Mouse (Mus musculus) ES-Bruce4 (cell line): Measurements from ENCODE around the gene Hemk1. TPM values are rescaled to one million over a fixed set of nuclear protein-coding genes. Genes with fewer than 3 reads are reported as not detected.

ENCODE experiments used
- H3K27ac ChIP-seq: 2 replicates; pipeline ENCODE4 v1.5.1; 2012; ENCODE audit warnings: low read length, inconsistent platforms; ENCODE audit not compliant: insufficient read depth
- H3K27me3 ChIP-seq: 2 replicates; pipeline ENCODE4 v1.6.1; 2012; ENCODE audit warnings: mild to moderate bottlenecking, low read length, inconsistent platforms; ENCODE audit not compliant: control insufficient read depth, poor library complexity, insufficient read depth, severe bottlenecking
- H3K36me3 ChIP-seq: 2 replicates; pipeline ENCODE4 v1.6.1; 2012; ENCODE audit warnings: inconsistent platforms, mild to moderate bottlenecking, low read length, moderate library complexity; ENCODE audit not compliant: control insufficient read depth, poor library complexity, insufficient read depth, severe bottlenecking
- H3K4me1 ChIP-seq: one replicate; pipeline ENCODE4 v1.8.1; 2011; ENCODE audit warnings: low read length; ENCODE audit not compliant: control insufficient read depth, insufficient read depth
- H3K4me3 ChIP-seq: 2 replicates; pipeline ENCODE4 v1.5.1; 2011; ENCODE audit warnings: low read depth, mild to moderate bottlenecking, low read length
- H3K9ac ChIP-seq: 2 replicates; pipeline ENCODE4 v1.6.1; 2012; ENCODE audit warnings: low read depth, mild to moderate bottlenecking, inconsistent platforms; ENCODE audit not compliant: poor library complexity, severe bottlenecking
- H3K9me3 ChIP-seq: replicated peaks from 2 replicates; pipeline ENCODE4 v1.6.1; 2012; ENCODE audit warnings: mild to moderate bottlenecking, low read length, inconsistent platforms; ENCODE audit not compliant: control insufficient read depth, poor library complexity, insufficient read depth, severe bottlenecking
- CTCF ChIP-seq: IDR thresholded peaks from one replicate; pipeline ENCODE4 v1.8.1; 2011; ENCODE audit warnings: low read depth, low read length
- EP300 ChIP-seq: IDR thresholded peaks from 2 replicates; pipeline ENCODE4 v1.6.1; 2011; ENCODE audit warnings: low read depth, low read length; ENCODE audit not compliant: insufficient read depth
- POLR2A ChIP-seq: IDR thresholded peaks from one replicate; pipeline ENCODE4 v1.8.1; 2011; ENCODE audit warnings: low read length; ENCODE audit not compliant: insufficient read depth
- polyA plus RNA-seq: library from polyadenylated mRNA; stranded (reverse); fragments of >200 nt; gene quantifications from 2 replicates; pipeline ENCODE4 v1.2.4, GENCODE M21; 2011; ENCODE audit warnings: low read depth; ENCODE audit not compliant: missing spikeins, insufficient read depth, insufficient read length

Hemk1 gene
- polyA plus RNA-seq, 1 experiment = 11.0 TPM

- Histone ChIP-seq H3K36me3 (no peaks in the 10 kb centered on the region), H3K9ac (no peak overlapping the region), H3K9me3 (no peaks in the 10 kb centered on the region), H3K4me1 (peaks cover 7% of the 10 kb centered on the region), H3K27me3 (no peaks in the 10 kb centered on the region), H3K4me3 (no peak overlapping the region), H3K27ac (no peak overlapping the region)
- no peak for TF ChIP-seq EP300
- peak; percentile 56 for TF ChIP-seq CTCF
- TF ChIP-seq POLR2A = no peak
Measured at GRCm38 (mm10) chr9:107366644-107367043, 28.5 kb upstream of the Hemk1 start.

GRCm38 (mm10) chr9:107360989-107361388 lies 22.8 kb upstream of the Hemk1 start:
- no peak overlapping the region for H3K9ac ChIP-seq
- TF ChIP-seq CTCF (no peak), EP300 (no peak), POLR2A (no peak)
- H3K27ac ChIP-seq = no peak overlapping the region
- no peaks in the 10 kb centered on the region for H3K36me3 ChIP-seq
- no peaks in the 10 kb centered on the region for H3K4me1 ChIP-seq
- no peaks in the 10 kb centered on the region for H3K9me3 ChIP-seq
- H3K27me3 ChIP-seq = no peaks in the 10 kb centered on the region
- H3K4me3 ChIP-seq = no peak overlapping the region

- Histone ChIP-seq H3K9me3 (no peaks in the 10 kb centered on the region), H3K36me3 (no peaks in the 10 kb centered on the region), H3K4me1 (no peaks in the 10 kb centered on the region), H3K27ac (no peak overlapping the region), H3K27me3 (no peaks in the 10 kb centered on the region), H3K9ac (no peak overlapping the region), H3K4me3 (no peak overlapping the region)
- TF ChIP-seq CTCF (peak; percentile 89), EP300 (no peak)
Measured at GRCm38 (mm10) chr9:107357651-107358050, 19.5 kb upstream of the Hemk1 start.

GRCm38 (mm10) chr9:107355870-107356765 lies 18.0 kb upstream of the Hemk1 start:
- no peaks in the 10 kb centered on the region for H3K27me3 ChIP-seq

GRCm38 (mm10) chr9:107354826-107355225 lies 16.7 kb upstream of the Hemk1 start:
- no peak overlapping the region for H3K27ac ChIP-seq
- H3K9ac ChIP-seq = no peak overlapping the region
- H3K4me3 ChIP-seq = no peak overlapping the region
- TF ChIP-seq EP300 (no peak), CTCF (no peak), POLR2A (no peak)
- no peaks in the 10 kb centered on the region for H3K27me3 ChIP-seq
- H3K36me3 ChIP-seq = no peaks in the 10 kb centered on the region
- no peaks in the 10 kb centered on the region for H3K9me3 ChIP-seq
- no peaks in the 10 kb centered on the region for H3K4me1 ChIP-seq

More at GRCm38 (mm10) chr9:107355870-107356765, 18.0 kb upstream of the Hemk1 start:
- H3K9me3 ChIP-seq = no peaks in the 10 kb centered on the region
- H3K36me3 ChIP-seq = no peaks in the 10 kb centered on the region
- H3K4me1 ChIP-seq = no peaks in the 10 kb centered on the region
- TF ChIP-seq CTCF (peak; percentile 74), POLR2A (no peak), EP300 (no peak)
- H3K9ac ChIP-seq = no peak overlapping the region
- H3K27ac ChIP-seq = no peak overlapping the region
- H3K4me3 ChIP-seq = no peak overlapping the region

GRCm38 (mm10) chr9:107349321-107349720 lies 11.2 kb upstream of the Hemk1 start:
- H3K9me3 ChIP-seq = no peaks in the 10 kb centered on the region
- TF ChIP-seq POLR2A (no peak), EP300 (no peak), CTCF (no peak)
- no peak overlapping the region for H3K27ac ChIP-seq
- H3K36me3 ChIP-seq = no peaks in the 10 kb centered on the region
- peaks cover 2% of the 10 kb centered on the region for H3K4me1 ChIP-seq
- no peak overlapping the region for H3K9ac ChIP-seq
- no peak overlapping the region for H3K4me3 ChIP-seq
- no peaks in the 10 kb centered on the region for H3K27me3 ChIP-seq
